Comparison of ENCODE assay signal across 14 mouse cellular contexts in genomic region chr17:75218700-75219099, GRCm38 (mm10).
"Had no signal": no experiment of that assay in that cellular context is flagged by ENCODE, and none has a peak within 500 bp of the region (broad histone marks: within the 10 kb centered on the region; RNA-seq: fewer than 3 reads in every experiment).

No protein-coding gene starts in this region.

- H3K4me1 ChIP-seq: neural tube, embryonic 15.5 days; stomach, embryonic 15.5 days had no signal

- H3K9me3 ChIP-seq: neural tube, embryonic 15.5 days; stomach, embryonic 15.5 days had no signal

- H3K4me2 ChIP-seq: neural tube, embryonic 15.5 days; stomach, embryonic 15.5 days had no signal

- H3K27ac ChIP-seq: neural tube, embryonic 15.5 days; stomach, embryonic 15.5 days; stomach, postnatal 0 days had no signal

- H3K4me3 ChIP-seq: neural tube, embryonic 15.5 days; stomach, embryonic 15.5 days had no signal

- H3K36me3 ChIP-seq: neural tube, embryonic 15.5 days; stomach, embryonic 15.5 days had no signal

- DNase-seq: right cerebral cortex, adult 18-20 months; right cerebral cortex, postnatal 14 days; right cerebral cortex, postnatal 25 days; right cerebral cortex, postnatal 4 days; spleen, adult 18-20 months; thymus, adult 18-20 months; thymus, adult 2 months; thymus, postnatal 14 days; thymus, postnatal 25 days; thymus, postnatal 36 days; thymus, postnatal 4 days had no signal

- H3K27me3 ChIP-seq: neural tube, embryonic 15.5 days; stomach, embryonic 15.5 days had no signal

- H3K9ac ChIP-seq: neural tube, embryonic 15.5 days; stomach, embryonic 15.5 days had no signal
